Mouse (Mus musculus) embryonic fibroblast, embryonic 13.5 days (primary cell): ENCODE measurements at regions not wholly inside any gene's neighbourhood (a gene's known extent, or its start where the extent isn't known, plus 50 kb on each side); places are given as distances from the start of the nearest gene placed in this dataset.

ENCODE experiments used
- CTCF ChIP-seq: IDR thresholded peaks from 2 replicates; pipeline ENCODE4 v1.5.1; 2011; ENCODE audit warnings: mild to moderate bottlenecking, control low read depth, low read length, moderate library complexity, borderline replicate concordance; ENCODE audit not compliant: insufficient read depth
- POLR2A ChIP-seq: IDR thresholded peaks from 2 replicates; pipeline ENCODE4 v1.6.1; 2011; ENCODE audit warnings: low read depth, mild to moderate bottlenecking, control low read depth, low read length, moderate library complexity

- no peak for TF ChIP-seq POLR2A
- TF ChIP-seq CTCF, result no peak
Observed at GRCm38 (mm10) chr3:102384596-102384995, 85.1 kb upstream of the Ngf start.
